Mouse (Mus musculus): ENCODE data around the gene Cetn4. TPM values are rescaled to one million over a fixed set of nuclear protein-coding genes. Genes with fewer than 3 reads are reported as not detected.

Gene Cetn4
- polyA plus RNA-seq (2014; fragmentation: Nextera tagmentation; extraction: Ambion mirVana), result 2.0 and 2.8 TPM in 2 replicates

DNA sequence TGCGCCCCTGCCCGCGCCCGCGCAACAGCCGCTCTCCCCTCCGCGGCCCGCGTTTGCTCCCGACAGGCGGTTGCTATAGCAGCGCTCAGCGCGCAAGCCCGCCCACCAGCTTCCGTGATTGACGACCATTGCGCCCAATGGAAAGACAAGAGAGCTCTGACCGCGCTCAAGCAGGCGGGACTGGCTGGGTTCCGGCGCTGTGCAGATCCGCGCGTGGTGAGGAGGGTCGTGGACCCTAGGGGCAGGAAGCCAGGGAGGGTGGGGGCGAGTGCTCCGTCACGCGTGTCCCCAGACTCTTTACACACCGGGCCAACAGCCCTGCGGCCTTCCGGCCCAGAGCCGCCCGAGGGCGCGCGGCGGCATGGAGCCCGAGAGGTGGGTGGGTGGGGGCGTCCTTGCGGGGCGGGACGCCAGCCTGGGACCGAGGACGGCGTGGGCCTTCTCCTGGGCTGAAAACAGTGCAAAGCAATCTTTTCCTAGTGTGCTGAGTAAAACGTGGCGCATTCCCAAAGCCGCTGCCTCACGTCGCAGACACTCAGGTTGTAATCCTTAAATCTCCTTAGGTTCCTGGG lies at the start of gene Cetn4, which contains the start of gene Bbs12:
TSS of gene Cetn4 (minus strand) at position 339 of the 572 bp plus-strand sequence.
TSS of gene Bbs12 (plus strand) at position 185 of the 572 bp plus-strand sequence.
- Histone ChIP-seq H3K27ac (replicated peaks; ENCODE audit: low read depth, low read length) (peak within 1 kb of the TSS; percentile 42; the same call in 1 of the 2 replicates), H3K36me3 (ENCODE audit: control insufficient read depth, insufficient read depth, low read length) (no peaks in the 10 kb centered on the region), H3K9me3 (ENCODE audit: control insufficient read depth, low read length) (no peaks in the 10 kb centered on the region), H3K27me3 (ENCODE audit: control insufficient read depth, insufficient read depth, low read length) (no peaks in the 10 kb centered on the region), H3K9ac (ENCODE audit: low read length) (peak within 1 kb of the TSS; percentile 83), H3K4me3 (ENCODE audit: low read depth, low read length) (peak within 1 kb of the TSS; percentile 78), H3K4me2 (ENCODE audit: low read depth, severe bottlenecking) (peak within 1 kb of the TSS; percentile 61), H3K4me1 (ENCODE audit: control insufficient read depth, insufficient read depth, low read length) (peaks cover 3% of the 10 kb centered on the region; the same call in 1 of the 2 replicates)
- ATAC-seq (ENCODE audit: insufficient number of reproducible peaks, low FRiP score, low TSS enrichment, low read depth) (peak; percentile 99), DNase-seq (ENCODE audit: low spot score) (peak; percentile 98)
- under 1% methylated on average over 40 of the region's 54 CpGs for WGBS

GRCm38 (mm10) chr3:37360729-37361128 lies 48.2 kb upstream of the Cetn4 start:
- Histone ChIP-seq H3K27ac (replicated peaks; ENCODE audit: low read depth, low read length) (no peak overlapping the region), H3K36me3 (ENCODE audit: control insufficient read depth, insufficient read depth, low read length) (no peaks in the 10 kb centered on the region), H3K9me3 (ENCODE audit: control insufficient read depth, low read length) (no peaks in the 10 kb centered on the region), H3K4me3 (ENCODE audit: low read depth, low read length) (no peak overlapping the region), H3K4me1 (ENCODE audit: control insufficient read depth, insufficient read depth, low read length) (no peaks in the 10 kb centered on the region), H3K27me3 (ENCODE audit: control insufficient read depth, insufficient read depth, low read length) (no peaks in the 10 kb centered on the region), H3K4me2 (ENCODE audit: low read depth, severe bottlenecking) (no peak overlapping the region), H3K9ac (ENCODE audit: low read length) (no peak overlapping the region)
- DNase-seq (ENCODE audit: low spot score) (no peak), ATAC-seq (ENCODE audit: insufficient number of reproducible peaks, low FRiP score, low TSS enrichment, low read depth) (no peak)
- WGBS, result 78% methylated on average over 9 of the region's 9 CpGs

- Histone ChIP-seq H3K27ac (replicated peaks; ENCODE audit: low read depth, low read length) (peak overlapping the region; percentile 76; the same call in 1 of the 2 replicates), H3K4me1 (ENCODE audit: control insufficient read depth, insufficient read depth, low read length) (peaks cover 6% of the 10 kb centered on the region), H3K9ac (ENCODE audit: low read length) (no peak overlapping the region; the same call in 1 of the 2 replicates), H3K27me3 (ENCODE audit: control insufficient read depth, insufficient read depth, low read length) (no peaks in the 10 kb centered on the region), H3K36me3 (ENCODE audit: control insufficient read depth, insufficient read depth, low read length) (no peaks in the 10 kb centered on the region), H3K9me3 (ENCODE audit: control insufficient read depth, low read length) (no peaks in the 10 kb centered on the region), H3K4me2 (ENCODE audit: low read depth, severe bottlenecking) (no peak overlapping the region), H3K4me3 (ENCODE audit: low read depth, low read length) (no peak overlapping the region)
- whole genome bisulfite sequencing, result 61% methylated on average over 1 of the region's 1 CpGs
- no peak for DNase-seq (ENCODE audit: low spot score)
- no peak for ATAC-seq (ENCODE audit: insufficient number of reproducible peaks, low FRiP score, low TSS enrichment, low read depth)
Observed at GRCm38 (mm10) chr3:37354737-37355136, 42.2 kb upstream of the Cetn4 start.

- no peak overlapping the region for H3K4me3 ChIP-seq (ENCODE audit: low read depth, low read length)
- 0 out of 2 replicates have a peak, but pooled peaks cover 3% of the 10 kb centered on the region for H3K27me3 ChIP-seq (ENCODE audit: control insufficient read depth, insufficient read depth, low read length)
- no peak overlapping the region for H3K4me2 ChIP-seq (ENCODE audit: low read depth, severe bottlenecking)
- ATAC-seq (ENCODE audit: insufficient number of reproducible peaks, low FRiP score, low TSS enrichment, low read depth) (peak; percentile 87), DNase-seq (ENCODE audit: low spot score) (peak; percentile 58)
- WGBS, result 26% methylated on average over 10 of the region's 10 CpGs
- H3K36me3 ChIP-seq (ENCODE audit: control insufficient read depth, insufficient read depth, low read length), result no peaks in the 10 kb centered on the region
- H3K9ac ChIP-seq (ENCODE audit: low read length), result no peak overlapping the region; the same call in 1 of the 2 replicates
- no peaks in the 10 kb centered on the region for H3K9me3 ChIP-seq (ENCODE audit: control insufficient read depth, low read length)
- H3K4me1 ChIP-seq (ENCODE audit: control insufficient read depth, insufficient read depth, low read length), result peaks cover 6% of the 10 kb centered on the region
- peak overlapping the region; percentile 76; the same call in 1 of the 2 replicates for H3K27ac ChIP-seq (replicated peaks; ENCODE audit: low read depth, low read length)
Observed at GRCm38 (mm10) chr3:37353951-37354481, 41.5 kb upstream of the Cetn4 start.

DNA sequence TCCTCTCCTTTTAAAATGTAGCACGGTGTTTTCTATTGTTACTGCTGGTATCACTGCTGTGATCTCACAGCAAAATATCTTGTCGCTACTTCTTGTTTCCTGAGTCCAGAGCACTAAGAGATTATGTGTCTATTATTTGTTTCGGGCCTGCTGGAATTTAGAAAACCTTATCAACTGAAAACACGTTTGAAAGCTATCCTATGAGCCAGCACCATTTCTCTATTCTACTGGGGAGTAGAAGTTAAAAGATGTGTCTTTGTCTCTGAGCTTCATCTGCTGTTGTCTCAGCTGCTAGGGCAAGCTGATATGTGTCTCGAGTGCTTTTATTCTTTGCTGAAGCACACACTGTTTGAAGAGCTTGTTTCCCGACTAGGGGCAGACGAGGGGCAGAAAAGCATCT lies 37.9 kb upstream of the Cetn4 start:
- DNase-seq (ENCODE audit: low spot score), result no peak
- 79% methylated on average over 7 of the region's 7 CpGs for whole genome bisulfite sequencing
- H3K36me3 ChIP-seq (ENCODE audit: control insufficient read depth, insufficient read depth, low read length), result no peaks in the 10 kb centered on the region
- H3K4me2 ChIP-seq (ENCODE audit: low read depth, severe bottlenecking), result no peak overlapping the region
- no peak overlapping the region for H3K4me3 ChIP-seq (ENCODE audit: low read depth, low read length)
- 0 out of 2 replicates have a peak, but pooled peaks cover 14% of the 10 kb centered on the region for H3K27me3 ChIP-seq (ENCODE audit: control insufficient read depth, insufficient read depth, low read length)
- H3K27ac ChIP-seq (replicated peaks; ENCODE audit: low read depth, low read length), result no peak overlapping the region
- no peak for ATAC-seq (ENCODE audit: insufficient number of reproducible peaks, low FRiP score, low TSS enrichment, low read depth)
- peaks cover 6% of the 10 kb centered on the region for H3K4me1 ChIP-seq (ENCODE audit: control insufficient read depth, insufficient read depth, low read length)
- H3K9me3 ChIP-seq (ENCODE audit: control insufficient read depth, low read length), result no peaks in the 10 kb centered on the region
- H3K9ac ChIP-seq (ENCODE audit: low read length), result no peak overlapping the region

DNA sequence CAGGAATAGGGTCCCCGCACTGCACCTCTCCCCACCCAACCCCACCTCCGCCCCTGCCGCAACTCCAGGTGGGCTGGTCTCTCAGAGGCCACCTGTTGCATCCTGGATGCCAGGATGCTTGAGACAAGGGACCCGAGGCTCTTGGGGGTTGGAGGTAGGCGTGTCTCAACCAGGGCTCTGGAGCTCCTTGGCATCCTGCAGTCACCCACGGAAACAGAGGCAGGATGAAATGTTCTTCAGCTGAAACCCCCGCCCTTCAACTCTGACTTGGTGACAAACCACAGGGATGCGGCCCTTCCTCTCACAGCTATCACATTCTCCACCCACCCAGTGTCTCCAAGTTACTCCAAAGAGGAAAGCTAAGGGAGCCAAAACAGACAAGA lies 36.6 kb upstream of the Cetn4 start:
- WGBS, result 4% methylated on average over 8 of the region's 8 CpGs
- no peak for DNase-seq (ENCODE audit: low spot score)
- H3K27ac ChIP-seq (replicated peaks; ENCODE audit: low read depth, low read length), result no peak overlapping the region
- peak overlapping the region; percentile 56 for H3K4me3 ChIP-seq (ENCODE audit: low read depth, low read length)
- ATAC-seq (ENCODE audit: insufficient number of reproducible peaks, low FRiP score, low TSS enrichment, low read depth), result no peak
- H3K9me3 ChIP-seq (ENCODE audit: control insufficient read depth, low read length), result no peaks in the 10 kb centered on the region
- no peaks in the 10 kb centered on the region; the same call in 1 of the 2 replicates for H3K4me1 ChIP-seq (ENCODE audit: control insufficient read depth, insufficient read depth, low read length)
- no peaks in the 10 kb centered on the region for H3K36me3 ChIP-seq (ENCODE audit: control insufficient read depth, insufficient read depth, low read length)
- H3K9ac ChIP-seq (ENCODE audit: low read length), result peak overlapping the region; percentile 76; the same call in 1 of the 2 replicates
- H3K27me3 ChIP-seq (ENCODE audit: control insufficient read depth, insufficient read depth, low read length), result 0 out of 2 replicates have a peak, but pooled peaks cover 14% of the 10 kb centered on the region
- H3K4me2 ChIP-seq (ENCODE audit: low read depth, severe bottlenecking), result peak overlapping the region; percentile 98

- peak within 1 kb of the TSS; percentile 98 for H3K4me2 ChIP-seq (ENCODE audit: low read depth, severe bottlenecking)
- H3K4me1 ChIP-seq (ENCODE audit: control insufficient read depth, insufficient read depth, low read length), result no peaks in the 10 kb centered on the region; the same call in 1 of the 2 replicates
- no peaks in the 10 kb centered on the region for H3K36me3 ChIP-seq (ENCODE audit: control insufficient read depth, insufficient read depth, low read length)
- DNase-seq (ENCODE audit: low spot score), result peak; percentile 63
- no peak within 1 kb of the TSS for H3K27ac ChIP-seq (replicated peaks; ENCODE audit: low read depth, low read length)
- H3K27me3 ChIP-seq (ENCODE audit: control insufficient read depth, insufficient read depth, low read length), result 0 out of 2 replicates have a peak, but pooled peaks cover 14% of the 10 kb centered on the region
- peak within 1 kb of the TSS; percentile 76 for H3K9ac ChIP-seq (ENCODE audit: low read length)
- ATAC-seq (ENCODE audit: insufficient number of reproducible peaks, low FRiP score, low TSS enrichment, low read depth), result peak; percentile 47
- H3K9me3 ChIP-seq (ENCODE audit: control insufficient read depth, low read length), result no peaks in the 10 kb centered on the region
- H3K4me3 ChIP-seq (ENCODE audit: low read depth, low read length), result peak within 1 kb of the TSS; percentile 56
- WGBS, result 1% methylated on average over 74 of the region's 75 CpGs
Observed at GRCm38 (mm10) chr3:37348221-37349165, 36.0 kb upstream of the Cetn4 start, which contains the start of gene Fgf2. Gene Fgf2, plus strand, starts transcription at chr3:37348346.

DNA sequence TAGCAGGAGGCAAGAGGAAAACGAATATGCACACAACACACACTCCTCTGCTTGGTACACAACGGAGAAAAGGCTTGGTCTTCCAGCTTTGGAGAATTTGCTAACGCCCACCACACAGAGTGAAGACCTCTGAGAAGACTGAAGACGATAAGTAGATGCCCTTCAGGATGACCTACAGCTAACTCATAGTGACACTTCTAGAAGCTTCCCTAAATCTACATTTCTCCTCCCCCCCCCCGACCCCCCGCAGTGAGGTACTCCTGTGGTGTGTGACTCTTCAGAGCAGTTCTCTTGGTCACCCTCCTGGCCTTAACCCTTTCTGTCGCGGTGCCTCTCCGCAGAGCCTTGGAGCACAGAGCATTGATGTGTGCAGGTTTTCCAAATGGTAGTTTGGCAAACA lies 35.2 kb upstream of the Cetn4 start:
- WGBS, result 28% methylated on average over 9 of the region's 9 CpGs
- Histone ChIP-seq H3K9ac (ENCODE audit: low read length) (no peak overlapping the region), H3K4me3 (ENCODE audit: low read depth, low read length) (peak overlapping the region; percentile 56; the same call in 1 of the 2 replicates), H3K36me3 (ENCODE audit: control insufficient read depth, insufficient read depth, low read length) (no peaks in the 10 kb centered on the region), H3K9me3 (ENCODE audit: control insufficient read depth, low read length) (no peaks in the 10 kb centered on the region), H3K4me2 (ENCODE audit: low read depth, severe bottlenecking) (peak overlapping the region; percentile 98), H3K27ac (replicated peaks; ENCODE audit: low read depth, low read length) (no peak overlapping the region), H3K4me1 (ENCODE audit: control insufficient read depth, insufficient read depth, low read length) (no peaks in the 10 kb centered on the region; the same call in 1 of the 2 replicates), H3K27me3 (ENCODE audit: control insufficient read depth, insufficient read depth, low read length) (0 out of 2 replicates have a peak, but pooled peaks cover 14% of the 10 kb centered on the region)
- ATAC-seq (ENCODE audit: insufficient number of reproducible peaks, low FRiP score, low TSS enrichment, low read depth) (no peak; the same call in 1 of the 2 replicates), DNase-seq (ENCODE audit: low spot score) (no peak)

All from limb, embryonic 11.5 days (tissue).